Mouse (Mus musculus): ENCODE data around the gene Tnik.

The Tnik gene

GRCm38 (mm10) chr3:28587808-28588207 lies 324.8 kb downstream of the Tnik start:
- in situ Hi-C loops (cut with MboI; ENCODE audit: low sequenced_read_pairs): no loop called here

GRCm38 (mm10) chr3:28591345-28591744 lies 328.3 kb downstream of the Tnik start:
- in situ Hi-C loops (cut with MboI; ENCODE audit: low sequenced_read_pairs): no loop called here

- in situ Hi-C loops (cut with MboI; ENCODE audit: low sequenced_read_pairs): no loop called here
Observed at GRCm38 (mm10) chr3:28593922-28594321, 330.9 kb downstream of the Tnik start.

- in situ Hi-C loops (cut with MboI; ENCODE audit: low sequenced_read_pairs): no loop called here
Observed at GRCm38 (mm10) chr3:28599476-28599875, 336.5 kb downstream of the Tnik start.

- in situ Hi-C loops (cut with MboI; ENCODE audit: low sequenced_read_pairs): no loop called here
Observed at GRCm38 (mm10) chr3:28606741-28607140, 343.7 kb downstream of the Tnik start.

GRCm38 (mm10) chr3:28612330-28612729 lies 349.3 kb downstream of the Tnik start:
- in situ Hi-C loops (cut with MboI; ENCODE audit: low sequenced_read_pairs): no loop called here

GRCm38 (mm10) chr3:28616386-28616785 lies 353.4 kb downstream of the Tnik start:
- in situ Hi-C loops (cut with MboI; ENCODE audit: low sequenced_read_pairs): no loop called here

GRCm38 (mm10) chr3:28617008-28617627 lies 354.1 kb downstream of the Tnik start:
- in situ Hi-C loops (cut with MboI; ENCODE audit: low sequenced_read_pairs): no loop called here

GRCm38 (mm10) chr3:28621792-28622191 lies 358.8 kb downstream of the Tnik start:
- in situ Hi-C loops (cut with MboI; ENCODE audit: low sequenced_read_pairs): no loop called here

- in situ Hi-C loops (cut with MboI; ENCODE audit: low sequenced_read_pairs): no loop called here
Observed at GRCm38 (mm10) chr3:28626816-28627215, 363.8 kb downstream of the Tnik start.

GRCm38 (mm10) chr3:28636778-28637177 lies 373.8 kb downstream of the Tnik start:
- in situ Hi-C loops (cut with MboI; ENCODE audit: low sequenced_read_pairs): no loop called here

GRCm38 (mm10) chr3:28638957-28639356 lies 375.9 kb downstream of the Tnik start:
- in situ Hi-C loops (cut with MboI; ENCODE audit: low sequenced_read_pairs): no loop called here

- in situ Hi-C loops (cut with MboI; ENCODE audit: low sequenced_read_pairs): no loop called here
Observed at GRCm38 (mm10) chr3:28643252-28643947, 380.4 kb downstream of the Tnik start.

GRCm38 (mm10) chr3:28652574-28652973 lies 389.6 kb downstream of the Tnik start:
- in situ Hi-C loops (cut with MboI; ENCODE audit: low sequenced_read_pairs): no loop called here

GRCm38 (mm10) chr3:28653043-28653442 lies 390.0 kb downstream of the Tnik start:
- in situ Hi-C loops (cut with MboI; ENCODE audit: low sequenced_read_pairs): no loop called here

- in situ Hi-C loops (cut with MboI; ENCODE audit: low sequenced_read_pairs): no loop called here
Observed at GRCm38 (mm10) chr3:28654740-28655139, 391.7 kb downstream of the Tnik start.

GRCm38 (mm10) chr3:28658349-28658748 lies 395.3 kb downstream of the Tnik start:
- in situ Hi-C loops (cut with MboI; ENCODE audit: low sequenced_read_pairs): no loop called here

- in situ Hi-C loops (cut with MboI; ENCODE audit: low sequenced_read_pairs): no loop called here
Observed at GRCm38 (mm10) chr3:28680851-28681250, 417.8 kb downstream of the Tnik start.

GRCm38 (mm10) chr3:28681866-28682265 lies 418.9 kb downstream of the Tnik start:
- in situ Hi-C loops (cut with MboI; ENCODE audit: low sequenced_read_pairs): no loop called here

- in situ Hi-C loops (cut with MboI; ENCODE audit: low sequenced_read_pairs): no loop called here
Observed at GRCm38 (mm10) chr3:28682411-28682810, 419.4 kb downstream of the Tnik start.

GRCm38 (mm10) chr3:28685510-28685909 lies 422.5 kb downstream of the Tnik start:
- in situ Hi-C loops (cut with MboI; ENCODE audit: low sequenced_read_pairs): no loop called here

GRCm38 (mm10) chr3:28694811-28695210 lies 431.8 kb downstream of the Tnik start:
- in situ Hi-C loops (cut with MboI; ENCODE audit: low sequenced_read_pairs): no loop called here

- in situ Hi-C loops (cut with MboI; ENCODE audit: low sequenced_read_pairs): no loop called here
Observed at GRCm38 (mm10) chr3:28695608-28696007, 432.6 kb downstream of the Tnik start.
